Mouse (Mus musculus) small intestine, adult 10 weeks (tissue): ENCODE results near the gene Gm10096. TPM values are rescaled to one million over a fixed set of nuclear protein-coding genes. Genes with fewer than 3 reads are reported as not detected.

Experiments used
- polyA plus RNA-seq: library from polyadenylated mRNA; stranded (reverse); fragments of 350-450 nt; fragmentation: Illumina TruSeq; extraction: RNeasy Lipid Tissue Mini Kit (QIAGEN cat#74804); gene quantifications from one replicate; pipeline ENCODE4 v1.2.3, GENCODE M21; 2014; ENCODE audit warnings: low replicate concordance

Gm10096 gene
- polyA plus RNA-seq = not detected

GRCm38 (mm10) chrX:28954602-28955001, at the start of gene Gm10096:
Gene Gm10096 (minus strand): TSS chrX:28954702.

